Mouse (Mus musculus) myocyte (in vitro differentiated cells): ENCODE data around the gene Dhrs11. TPM values are rescaled to one million over a fixed set of nuclear protein-coding genes. Genes with fewer than 3 reads are reported as not detected.
A peak's percentile ranks its signal among the peaks of the same experiment; 100 is the strongest.

Experiments used
- H3K27me3 ChIP-seq: one replicate; pipeline ENCODE4 v1.6.1; 2011; ENCODE audit not compliant: control insufficient read depth, insufficient read depth, insufficient read length
- H3K36me3 ChIP-seq: one replicate; pipeline ENCODE4 v1.6.1; 2011; ENCODE audit not compliant: control insufficient read depth, insufficient read depth
- H3K4me2 ChIP-seq: one replicate; pipeline ENCODE4 v1.6.1; 2011; ENCODE audit warnings: low read depth, control low read depth
- H3K4me3 ChIP-seq: one replicate; pipeline ENCODE4 v1.5.1; 2011; ENCODE audit warnings: mild to moderate bottlenecking, control low read depth, moderate library complexity
- H3K79me2 ChIP-seq: one replicate; pipeline ENCODE4 v1.6.1; 2011; ENCODE audit not compliant: control insufficient read depth, insufficient read depth
- H3ac ChIP-seq: one replicate; pipeline ENCODE4 v1.6.1; 2011; ENCODE audit not compliant: control insufficient read depth, insufficient read length
- CEBPB ChIP-seq: IDR thresholded peaks from 2 replicates; pipeline ENCODE4 v1.6.1; 2011; ENCODE audit warnings: mild to moderate bottlenecking, moderate library complexity; ENCODE audit not compliant: poor library complexity, insufficient read depth, severe bottlenecking
- E2F4 ChIP-seq: IDR thresholded peaks from one replicate; pipeline ENCODE4 v1.6.1; 2011; ENCODE audit warnings: mild to moderate bottlenecking, control low read depth, moderate library complexity; ENCODE audit not compliant: insufficient read depth
- MAX ChIP-seq: IDR thresholded peaks from one replicate; pipeline ENCODE4 v1.6.1; 2011; ENCODE audit warnings: low read depth, mild to moderate bottlenecking, control low read depth
- MYOD1 ChIP-seq, 3 experiments: IDR thresholded peaks; one replicate each; pipeline ENCODE4 v1.6.1; 2011; ENCODE audit warnings: control low read depth in 2 of 3, low read depth in 2 of 3, mild to moderate bottlenecking in 2 of 3, moderate library complexity in 1 of 3; ENCODE audit not compliant: insufficient read length in 2 of 3, control insufficient read depth in 1 of 3
- MYOG ChIP-seq, 3 experiments: IDR thresholded peaks; one replicate each; pipeline ENCODE4 v1.6.1; 2011; ENCODE audit warnings: control low read depth in 2 of 3, low read depth in 2 of 3, mild to moderate bottlenecking in 2 of 3; ENCODE audit not compliant: insufficient read length in 2 of 3, control insufficient read depth in 1 of 3, insufficient read depth in 1 of 3
- POLR2A ChIP-seq: IDR thresholded peaks from one replicate; pipeline ENCODE4 v1.6.1; 2011; ENCODE audit warnings: low read depth, mild to moderate bottlenecking, control low read depth, moderate library complexity; ENCODE audit not compliant: insufficient read length
- POLR2AphosphoS2 ChIP-seq: IDR thresholded peaks from one replicate; pipeline ENCODE4 v1.6.1; 2011; ENCODE audit warnings: low read depth, control low read depth; ENCODE audit not compliant: insufficient read length
- REST ChIP-seq: IDR thresholded peaks from one replicate; pipeline ENCODE4 v1.6.1; 2011; ENCODE audit warnings: mild to moderate bottlenecking, control low read depth, moderate library complexity; ENCODE audit not compliant: insufficient read depth, insufficient read length
- SRF ChIP-seq: IDR thresholded peaks from one replicate; pipeline ENCODE4 v1.6.1; 2011; ENCODE audit warnings: low read depth; ENCODE audit not compliant: control insufficient read depth, insufficient read length
- TCF12 ChIP-seq: IDR thresholded peaks from one replicate; pipeline ENCODE4 v1.6.1; 2011; ENCODE audit warnings: mild to moderate bottlenecking, control low read depth; ENCODE audit not compliant: poor library complexity, insufficient read depth, severe bottlenecking
- TCF3 ChIP-seq: IDR thresholded peaks from one replicate; pipeline ENCODE4 v1.6.1; 2011; ENCODE audit warnings: low read depth, control low read depth; ENCODE audit not compliant: insufficient read length
- USF1 ChIP-seq: IDR thresholded peaks from one replicate; pipeline ENCODE4 v1.6.1; 2011; ENCODE audit warnings: low read depth, mild to moderate bottlenecking, control low read depth, moderate library complexity
- polyA plus RNA-seq: library from polyadenylated mRNA; unstranded; fragments of >200 nt; fragmentation: generic; extraction: Trizol; gene quantifications from one replicate; pipeline ENCODE4 v1.2.1, GENCODE M21; 2012; ENCODE audit warnings: missing spikeins

The Dhrs11 gene
- polyA plus RNA-seq, 1 experiment: 13.8 TPM

- Histone ChIP-seq H3K36me3 (no peaks in the 10 kb centered on the region), H3K4me3 (no peak overlapping the region), H3K27me3 (no peaks in the 10 kb centered on the region), H3K4me2 (no peak overlapping the region), H3K79me2 (no peaks in the 10 kb centered on the region), H3ac (no peak overlapping the region)
- TF ChIP-seq POLR2AphosphoS2 (no peak), USF1 (no peak)
Measured at GRCm38 (mm10) chr11:84822487-84822886, 6.3 kb downstream of the Dhrs11 start.

- no peak overlapping the region for H3K4me3 ChIP-seq
- no peaks in the 10 kb centered on the region for H3K79me2 ChIP-seq
- TF ChIP-seq MAX (no peak), MYOG (IDR thresholded peaks at IDR 0.05; ENCODE audit: control insufficient read depth in 1 of 3, insufficient read depth in 1 of 3, insufficient read length in 2 of 3, low read depth in 2 of 3) (no peak), E2F4 (no peak), TCF12 (no peak), SRF (no peak), USF1 (no peak), POLR2AphosphoS2 (no peak), MYOD1 (IDR thresholded peaks at IDR 0.05; ENCODE audit: control insufficient read depth in 1 of 3, insufficient read length in 2 of 3, low read depth in 2 of 3) (no peak), REST (no peak), POLR2A (no peak), CEBPB (no peak), TCF3 (no peak)
- no peak overlapping the region for H3K4me2 ChIP-seq
- H3K36me3 ChIP-seq: no peaks in the 10 kb centered on the region
- H3K27me3 ChIP-seq: no peaks in the 10 kb centered on the region
- H3ac ChIP-seq: no peak overlapping the region
Measured at GRCm38 (mm10) chr11:84821131-84821770, 7.5 kb downstream of the Dhrs11 start.

GRCm38 (mm10) chr11:84818961-84819692 is 9.7 kb downstream of the Dhrs11 start, which contains the start of gene Mrm1:
Gene Mrm1 (minus strand): TSS chr11:84819515.
- TF ChIP-seq MAX: peak; percentile 81
- TF ChIP-seq SRF: peak; percentile 68
- TF ChIP-seq TCF12: no peak
- TF ChIP-seq REST: no peak
- no peak for TF ChIP-seq TCF3
- TF ChIP-seq USF1: peak; percentile 88
- peak; percentile 59 for TF ChIP-seq E2F4
- peak in 1 of 3 experiments; percentile 61 for TF ChIP-seq MYOG (IDR thresholded peaks at IDR 0.05; ENCODE audit: control insufficient read depth in 1 of 3, insufficient read depth in 1 of 3, insufficient read length in 2 of 3, low read depth in 2 of 3)
- TF ChIP-seq MYOD1 (IDR thresholded peaks at IDR 0.05; ENCODE audit: control insufficient read depth in 1 of 3, insufficient read length in 2 of 3, low read depth in 2 of 3): peak in 2 of 3 experiments; percentile 27 to 39
- TF ChIP-seq CEBPB: no peak
- peak; percentile 69 for TF ChIP-seq POLR2A
- peak; percentile 88 for TF ChIP-seq POLR2AphosphoS2
- Histone ChIP-seq H3K79me2 (no peaks in the 10 kb centered on the region), H3K4me2 (peak within 1 kb of the TSS; percentile 86)

GRCm38 (mm10) chr11:84818085-84818960 is 10.5 kb downstream of the Dhrs11 start:
- Histone ChIP-seq H3K79me2 (no peaks in the 10 kb centered on the region), H3K27me3 (no peaks in the 10 kb centered on the region), H3ac (peak overlapping the region; percentile 13), H3K4me2 (peak overlapping the region; percentile 86), H3K36me3 (no peaks in the 10 kb centered on the region), H3K4me3 (peak overlapping the region; percentile 71)
- TF ChIP-seq MYOD1 (IDR thresholded peaks at IDR 0.05; ENCODE audit: control insufficient read depth in 1 of 3, insufficient read length in 2 of 3, low read depth in 2 of 3) (peak in 2 of 3 experiments; percentile 25 to 49), POLR2AphosphoS2 (peak; percentile 69), POLR2A (peak; percentile 69), TCF12 (no peak), SRF (no peak)

More at GRCm38 (mm10) chr11:84818961-84819692, 9.7 kb downstream of the Dhrs11 start, which contains the start of gene Mrm1:
- H3K4me3 ChIP-seq: peak within 1 kb of the TSS; percentile 71
- H3K36me3 ChIP-seq: no peaks in the 10 kb centered on the region
- H3K27me3 ChIP-seq: no peaks in the 10 kb centered on the region
- H3ac ChIP-seq: peak within 1 kb of the TSS; percentile 13

GRCm38 (mm10) chr11:84817362-84817761 is 11.4 kb downstream of the Dhrs11 start:
- Histone ChIP-seq H3K4me3 (no peak overlapping the region), H3K27me3 (no peaks in the 10 kb centered on the region), H3K36me3 (no peaks in the 10 kb centered on the region), H3K4me2 (no peak overlapping the region), H3ac (no peak overlapping the region), H3K79me2 (no peaks in the 10 kb centered on the region)
- TF ChIP-seq POLR2A (no peak), MYOG (IDR thresholded peaks at IDR 0.05; ENCODE audit: control insufficient read depth in 1 of 3, insufficient read depth in 1 of 3, insufficient read length in 2 of 3, low read depth in 2 of 3) (no peak), E2F4 (no peak), TCF12 (no peak), SRF (no peak), MYOD1 (IDR thresholded peaks at IDR 0.05; ENCODE audit: control insufficient read depth in 1 of 3, insufficient read length in 2 of 3, low read depth in 2 of 3) (no peak), REST (no peak), MAX (no peak), USF1 (no peak), CEBPB (no peak), POLR2AphosphoS2 (no peak)
